Mouse (Mus musculus) midbrain, embryonic 10.5 days (tissue): ENCODE data around the gene Crebrf. TPM values are rescaled to one million over a fixed set of nuclear protein-coding genes. Genes with fewer than 3 reads are reported as not detected.

Experiments used
- DNase-seq: peaks from one replicate; pipeline ENCODE4 v3.0.0-alpha.2; 2017; ENCODE audit warnings: low spot score
- H3K27ac ChIP-seq: fragments of 300-500 bp; sonication (generic); replicated peaks from 2 replicates; pipeline ENCODE4 v1.5.1; 2016; ENCODE audit warnings: mild to moderate bottlenecking
- H3K27me3 ChIP-seq: fragments of 300-500 bp; sonication (generic); 2 replicates; pipeline ENCODE4 v1.6.1; 2016; ENCODE audit warnings: low read depth, mild to moderate bottlenecking; ENCODE audit not compliant: poor library complexity, severe bottlenecking
- H3K36me3 ChIP-seq: fragments of 300-500 bp; sonication (generic); 2 replicates; pipeline ENCODE4 v1.6.1; 2016; ENCODE audit warnings: mild to moderate bottlenecking, moderate library complexity
- H3K4me1 ChIP-seq: fragments of 300-500 bp; sonication (generic); 2 replicates; pipeline ENCODE4 v1.6.1; 2016
- H3K4me3 ChIP-seq: fragments of 300-500 bp; sonication (generic); 2 replicates; pipeline ENCODE4 v1.5.1; 2016; ENCODE audit warnings: mild to moderate bottlenecking, moderate library complexity
- H3K9me3 ChIP-seq: fragments of 300-500 bp; sonication (generic); replicated peaks from 2 replicates; pipeline ENCODE4 v1.6.1; 2016; ENCODE audit warnings: mild to moderate bottlenecking
- WGBS: fragments of 180-500 bp; shearing (Covaris S2); methylation state at CpG from one replicate; pipeline ENCODE4 v1.1.7; 2016; 5-methylcytosine and 5-hydroxymethylcytosine counted together
- polyA plus RNA-seq: library from polyadenylated mRNA; unstranded; fragments of >200 nt; fragmentation: Nextera tagmentation; extraction: Ambion mirVana; gene quantifications from 2 replicates; pipeline ENCODE4 v1.2.1, GENCODE M21; 2016

Gene Crebrf
- polyA plus RNA-seq, 1 experiment from 2014 or later: 3.5 TPM

- no peaks in the 10 kb centered on the region for H3K27me3 ChIP-seq
- H3K36me3 ChIP-seq: peaks cover 78% of the 10 kb centered on the region
- no peak overlapping the region for H3K27ac ChIP-seq
- no peaks in the 10 kb centered on the region for H3K9me3 ChIP-seq
- no peak for DNase-seq
- no peaks in the 10 kb centered on the region for H3K4me1 ChIP-seq
- no peak overlapping the region for H3K4me3 ChIP-seq
- WGBS: 89% methylated on average over 11 of the region's 11 CpGs
Measured at GRCm38 (mm10) chr17:26790269-26791214, 75.1 kb downstream of the Crebrf start.

- 88% methylated on average over 7 of the region's 7 CpGs for WGBS
- H3K4me1 ChIP-seq: no peaks in the 10 kb centered on the region
- H3K27ac ChIP-seq: no peak overlapping the region
- no peaks in the 10 kb centered on the region for H3K27me3 ChIP-seq
- no peak overlapping the region for H3K4me3 ChIP-seq
- no peak for DNase-seq
- H3K36me3 ChIP-seq: peaks cover 70% of the 10 kb centered on the region
- no peaks in the 10 kb centered on the region for H3K9me3 ChIP-seq
Measured at GRCm38 (mm10) chr17:26791580-26791979, 76.1 kb downstream of the Crebrf start.

GRCm38 (mm10) chr17:26792096-26792495 is 76.6 kb downstream of the Crebrf start:
- 93% methylated on average over 15 of the region's 15 CpGs for WGBS
- no peaks in the 10 kb centered on the region for H3K4me1 ChIP-seq
- no peaks in the 10 kb centered on the region for H3K9me3 ChIP-seq
- no peaks in the 10 kb centered on the region for H3K27me3 ChIP-seq
- DNase-seq: no peak
- peaks cover 64% of the 10 kb centered on the region for H3K36me3 ChIP-seq
- no peak overlapping the region for H3K4me3 ChIP-seq
- H3K27ac ChIP-seq: no peak overlapping the region

GRCm38 (mm10) chr17:26793068-26793765 is 77.8 kb downstream of the Crebrf start:
- no peaks in the 10 kb centered on the region for H3K27me3 ChIP-seq
- peaks cover 55% of the 10 kb centered on the region for H3K36me3 ChIP-seq
- H3K4me1 ChIP-seq: no peaks in the 10 kb centered on the region
- H3K27ac ChIP-seq: no peak overlapping the region
- no peaks in the 10 kb centered on the region for H3K9me3 ChIP-seq
- no peak overlapping the region for H3K4me3 ChIP-seq
- 88% methylated on average over 5 of the region's 5 CpGs for WGBS
- no peak for DNase-seq

GRCm38 (mm10) chr17:26794744-26795143 is 79.3 kb downstream of the Crebrf start:
- peak; percentile 44 for DNase-seq
- Histone ChIP-seq H3K9me3 (no peaks in the 10 kb centered on the region), H3K27me3 (no peaks in the 10 kb centered on the region), H3K4me1 (no peaks in the 10 kb centered on the region), H3K4me3 (no peak overlapping the region), H3K36me3 (peaks cover 40% of the 10 kb centered on the region), H3K27ac (no peak overlapping the region)
- WGBS: 21% methylated on average over 3 of the region's 3 CpGs

GRCm38 (mm10) chr17:26795386-26795785 is 79.9 kb downstream of the Crebrf start:
- WGBS: 78% methylated on average over 7 of the region's 7 CpGs

GRCm38 (mm10) chr17:26797379-26798128 is 82.1 kb downstream of the Crebrf start:
- Histone ChIP-seq H3K36me3 (peaks cover 12% of the 10 kb centered on the region), H3K27ac (no peak overlapping the region), H3K4me1 (no peaks in the 10 kb centered on the region), H3K4me3 (no peak overlapping the region), H3K27me3 (no peaks in the 10 kb centered on the region), H3K9me3 (no peaks in the 10 kb centered on the region)
- 79% methylated on average over 6 of the region's 6 CpGs for WGBS
- no peak for DNase-seq

More at GRCm38 (mm10) chr17:26795386-26795785, 79.9 kb downstream of the Crebrf start:
- peaks cover 34% of the 10 kb centered on the region for H3K36me3 ChIP-seq
- no peaks in the 10 kb centered on the region for H3K9me3 ChIP-seq
- H3K4me1 ChIP-seq: no peaks in the 10 kb centered on the region
- no peaks in the 10 kb centered on the region for H3K27me3 ChIP-seq
- no peak for DNase-seq
- no peak overlapping the region for H3K27ac ChIP-seq
- H3K4me3 ChIP-seq: no peak overlapping the region

- no peaks in the 10 kb centered on the region for H3K9me3 ChIP-seq
- H3K4me3 ChIP-seq: no peak overlapping the region
- WGBS: 88% methylated on average over 3 of the region's 3 CpGs
- H3K4me1 ChIP-seq: no peaks in the 10 kb centered on the region
- DNase-seq: no peak
- no peak overlapping the region for H3K27ac ChIP-seq
- H3K36me3 ChIP-seq: no peaks in the 10 kb centered on the region
- H3K27me3 ChIP-seq: no peaks in the 10 kb centered on the region
Measured at GRCm38 (mm10) chr17:26802886-26803285, 87.4 kb downstream of the Crebrf start.

- H3K36me3 ChIP-seq: no peaks in the 10 kb centered on the region
- DNase-seq: no peak
- no peak overlapping the region for H3K4me3 ChIP-seq
- 75% methylated on average over 2 of the region's 2 CpGs for WGBS
- no peaks in the 10 kb centered on the region for H3K9me3 ChIP-seq
- 0 out of 2 replicates have a peak, but pooled peaks cover 5% of the 10 kb centered on the region for H3K4me1 ChIP-seq
- H3K27ac ChIP-seq: no peak overlapping the region
- no peaks in the 10 kb centered on the region for H3K27me3 ChIP-seq
Measured at GRCm38 (mm10) chr17:26812607-26813006, 97.2 kb downstream of the Crebrf start.

- H3K4me3 ChIP-seq: no peak overlapping the region
- H3K27me3 ChIP-seq: no peaks in the 10 kb centered on the region
- H3K4me1 ChIP-seq: 0 out of 2 replicates have a peak, but pooled peaks cover 5% of the 10 kb centered on the region
- H3K27ac ChIP-seq: no peak overlapping the region
- no peak for DNase-seq
- H3K36me3 ChIP-seq: no peaks in the 10 kb centered on the region
- H3K9me3 ChIP-seq: no peaks in the 10 kb centered on the region
- 86% methylated on average over 9 of the region's 9 CpGs for WGBS
Measured at GRCm38 (mm10) chr17:26813497-26813896, 98.0 kb downstream of the Crebrf start.

GRCm38 (mm10) chr17:26816810-26817209 is 101.4 kb downstream of the Crebrf start:
- Histone ChIP-seq H3K4me3 (no peak overlapping the region), H3K36me3 (no peaks in the 10 kb centered on the region), H3K27me3 (no peaks in the 10 kb centered on the region), H3K4me1 (no peaks in the 10 kb centered on the region), H3K27ac (no peak overlapping the region), H3K9me3 (no peaks in the 10 kb centered on the region)
- 90% methylated on average over 6 of the region's 6 CpGs for WGBS
- no peak for DNase-seq

GRCm38 (mm10) chr17:26817776-26818175 is 102.3 kb downstream of the Crebrf start:
- no peak for DNase-seq
- Histone ChIP-seq H3K9me3 (no peaks in the 10 kb centered on the region), H3K4me1 (no peaks in the 10 kb centered on the region), H3K27me3 (no peaks in the 10 kb centered on the region), H3K36me3 (no peaks in the 10 kb centered on the region), H3K4me3 (no peak overlapping the region), H3K27ac (no peak overlapping the region)
